Mouse (Mus musculus) midbrain, embryonic 15.5 days (tissue): ENCODE measurements around the gene Pid1. TPM values are rescaled to one million over a fixed set of nuclear protein-coding genes. Genes with fewer than 3 reads are reported as not detected.

ENCODE experiments used
- ATAC-seq: fragments of 200-750 bp; cut with Nextera tagmentation; replicated peaks from 2 replicates; pipeline ENCODE4 v1.8.0; 2017; ENCODE audit warnings: moderate TSS enrichment
- H3K27ac ChIP-seq: fragments of 300-500 bp; sonication (generic); 2 replicates; pipeline ENCODE4 v1.5.1; 2015; ENCODE audit warnings: mild to moderate bottlenecking, inconsistent platforms
- H3K27me3 ChIP-seq: fragments of 300-500 bp; sonication (generic); replicated peaks from 2 replicates; pipeline ENCODE4 v1.6.1; 2015; ENCODE audit warnings: inconsistent platforms
- H3K36me3 ChIP-seq: fragments of 300-500 bp; sonication (generic); replicated peaks from 2 replicates; pipeline ENCODE4 v1.6.1; 2015; ENCODE audit warnings: inconsistent platforms
- H3K4me1 ChIP-seq: fragments of 300-500 bp; sonication (generic); 2 replicates; pipeline ENCODE4 v1.6.1; 2015; ENCODE audit warnings: inconsistent platforms
- H3K4me2 ChIP-seq: fragments of 300-500 bp; sonication (generic); 2 replicates; pipeline ENCODE4 v1.6.1; 2015; ENCODE audit warnings: inconsistent platforms, mild to moderate bottlenecking, moderate library complexity
- H3K4me3 ChIP-seq: fragments of 300-500 bp; sonication (generic); 2 replicates; pipeline ENCODE4 v1.5.1; 2015; ENCODE audit warnings: mild to moderate bottlenecking, inconsistent platforms
- H3K9ac ChIP-seq: fragments of 300-500 bp; sonication (generic); 2 replicates; pipeline ENCODE4 v1.6.1; 2015; ENCODE audit warnings: mild to moderate bottlenecking, inconsistent platforms
- H3K9me3 ChIP-seq: fragments of 300-500 bp; sonication (generic); 2 replicates; pipeline ENCODE4 v1.6.1; 2016; ENCODE audit warnings: inconsistent platforms
- WGBS: fragments of 180-500 bp; shearing (Covaris S2); methylation state at CpG from one replicate; pipeline ENCODE4 v1.1.7; 2015; ENCODE audit warnings: mixed read lengths; 5-methylcytosine and 5-hydroxymethylcytosine counted together
- polyA plus RNA-seq: library from polyadenylated mRNA; unstranded; fragments of >200 nt; fragmentation: Nextera tagmentation; extraction: Ambion mirVana; gene quantifications from 2 replicates; pipeline ENCODE4 v1.2.1, GENCODE M21; 2015

Gene Pid1
- 83.5 and 88.1 TPM in 2 replicates for polyA plus RNA-seq

GRCm38 (mm10) chr1:84363967-84364366, at the start of gene Pid1:
Pid1 (minus strand) TSS chr1:84364180.
- Histone ChIP-seq H3K4me1 (peaks cover 6% of the 10 kb centered on the region), H3K27ac (no peak within 1 kb of the TSS), H3K36me3 (no peaks in the 10 kb centered on the region), H3K4me3 (no peak within 1 kb of the TSS), H3K9ac (no peak within 1 kb of the TSS), H3K4me2 (no peak within 1 kb of the TSS), H3K9me3 (no peaks in the 10 kb centered on the region), H3K27me3 (no peaks in the 10 kb centered on the region)
- 89% methylated on average over 8 of the region's 8 CpGs for WGBS
- no peak for ATAC-seq

DNA sequence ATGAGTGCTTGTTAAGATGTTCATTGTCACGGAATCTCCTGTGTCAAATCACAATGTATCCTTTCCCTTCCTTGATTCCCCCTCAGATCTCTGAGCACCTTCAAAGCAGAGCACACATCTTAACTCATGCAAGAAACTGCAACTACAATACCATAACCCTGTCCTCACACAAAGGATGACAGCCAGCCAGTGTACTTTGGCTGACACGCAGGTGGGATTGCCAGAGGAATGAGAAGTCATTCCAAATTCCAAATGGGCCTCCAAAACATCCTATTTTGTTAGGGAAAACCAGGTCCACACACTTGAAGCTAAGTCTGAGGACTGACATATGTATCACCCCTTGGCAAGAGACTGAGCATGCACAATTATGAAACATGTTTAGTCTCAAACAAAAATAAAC, 45.5 kb upstream of the Pid1 start:
- Histone ChIP-seq H3K9me3 (no peaks in the 10 kb centered on the region), H3K9ac (no peak overlapping the region), H3K36me3 (no peaks in the 10 kb centered on the region), H3K27me3 (no peaks in the 10 kb centered on the region), H3K4me1 (no peaks in the 10 kb centered on the region), H3K4me3 (no peak overlapping the region), H3K27ac (no peak overlapping the region), H3K4me2 (no peak overlapping the region)
- no peak for ATAC-seq
- 75% methylated on average over 2 of the region's 2 CpGs for WGBS

- ATAC-seq, result no peak
- 65% methylated on average over 2 of the region's 2 CpGs for WGBS
Observed at GRCm38 (mm10) chr1:84408873-84409272, 44.9 kb upstream of the Pid1 start.

DNA sequence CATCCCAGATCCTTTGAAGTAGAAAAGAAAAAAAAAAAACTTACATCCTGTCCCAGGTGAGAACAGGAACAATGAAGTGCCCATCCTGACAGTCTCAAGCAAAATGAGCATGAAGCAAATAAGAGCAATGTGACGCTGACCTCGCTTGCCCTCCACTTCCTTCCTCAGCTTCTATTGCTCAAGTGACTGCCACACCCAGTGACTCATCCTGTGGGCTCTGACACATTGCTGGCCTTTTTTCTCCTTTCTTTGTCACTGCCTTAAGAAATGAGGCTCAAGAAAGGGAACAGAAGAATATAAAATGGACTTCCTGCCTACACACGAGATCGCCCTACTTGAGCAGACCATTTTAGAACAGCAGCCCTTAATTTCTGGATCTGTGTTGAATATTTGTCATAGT, 42.9 kb upstream of the Pid1 start:
- 83% methylated on average over 4 of the region's 4 CpGs for WGBS

More at GRCm38 (mm10) chr1:84408873-84409272, 44.9 kb upstream of the Pid1 start:
- Histone ChIP-seq H3K9me3 (no peaks in the 10 kb centered on the region), H3K27me3 (no peaks in the 10 kb centered on the region), H3K4me1 (no peaks in the 10 kb centered on the region), H3K4me2 (no peak overlapping the region), H3K27ac (no peak overlapping the region), H3K4me3 (no peak overlapping the region), H3K36me3 (no peaks in the 10 kb centered on the region), H3K9ac (no peak overlapping the region)

DNA sequence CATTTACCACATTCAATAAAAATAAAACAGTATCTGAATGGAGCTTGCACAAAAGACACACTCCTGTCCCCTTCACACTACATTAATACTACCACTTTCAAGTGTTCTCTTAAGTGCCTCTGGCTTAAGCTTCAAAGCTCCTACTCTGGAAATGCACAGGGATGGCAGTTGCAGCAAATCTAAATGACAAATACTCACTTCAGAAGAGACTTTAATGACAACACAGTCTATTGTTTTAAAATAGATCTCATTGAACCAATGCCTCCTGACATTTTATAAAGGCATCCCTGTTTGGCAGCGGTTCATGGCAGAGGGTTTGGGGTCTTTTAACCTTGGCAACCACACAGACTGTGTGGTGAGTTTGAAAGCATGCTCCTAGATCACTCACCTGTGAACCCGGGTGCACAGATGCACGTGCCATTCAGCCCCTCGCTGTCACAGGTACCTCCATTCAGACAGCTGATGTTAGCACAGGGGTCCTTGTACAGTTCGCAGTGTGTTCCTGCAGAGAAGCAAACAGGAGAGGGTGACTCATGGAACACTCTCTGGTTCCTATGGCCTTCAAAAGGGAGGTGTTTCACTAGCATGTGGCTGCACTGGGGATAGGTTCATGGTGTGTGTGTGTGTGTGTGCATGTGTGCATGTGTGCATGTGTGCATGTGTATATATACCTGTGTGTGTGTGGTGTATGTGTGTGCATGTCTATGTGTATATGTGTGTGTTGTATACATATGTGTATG, 41.7 kb upstream of the Pid1 start:
- no peaks in the 10 kb centered on the region for H3K27me3 ChIP-seq
- ATAC-seq, result peak; percentile 51; the same call in 1 of the 2 replicates
- no peak overlapping the region for H3K27ac ChIP-seq
- 77% methylated on average over 5 of the region's 5 CpGs for whole genome bisulfite sequencing
- no peak overlapping the region for H3K9ac ChIP-seq
- no peaks in the 10 kb centered on the region for H3K4me1 ChIP-seq
- no peak overlapping the region for H3K4me3 ChIP-seq
- no peak overlapping the region for H3K4me2 ChIP-seq
- no peaks in the 10 kb centered on the region for H3K36me3 ChIP-seq
- no peaks in the 10 kb centered on the region for H3K9me3 ChIP-seq

More for the DNA sequence above, 42.9 kb upstream of the Pid1 start:
- no peak overlapping the region for H3K4me3 ChIP-seq
- H3K36me3 ChIP-seq, result no peaks in the 10 kb centered on the region
- no peak for ATAC-seq
- no peaks in the 10 kb centered on the region for H3K4me1 ChIP-seq
- H3K9ac ChIP-seq, result no peak overlapping the region
- H3K9me3 ChIP-seq, result no peaks in the 10 kb centered on the region
- no peak overlapping the region for H3K27ac ChIP-seq
- H3K4me2 ChIP-seq, result no peak overlapping the region
- H3K27me3 ChIP-seq, result no peaks in the 10 kb centered on the region

DNA sequence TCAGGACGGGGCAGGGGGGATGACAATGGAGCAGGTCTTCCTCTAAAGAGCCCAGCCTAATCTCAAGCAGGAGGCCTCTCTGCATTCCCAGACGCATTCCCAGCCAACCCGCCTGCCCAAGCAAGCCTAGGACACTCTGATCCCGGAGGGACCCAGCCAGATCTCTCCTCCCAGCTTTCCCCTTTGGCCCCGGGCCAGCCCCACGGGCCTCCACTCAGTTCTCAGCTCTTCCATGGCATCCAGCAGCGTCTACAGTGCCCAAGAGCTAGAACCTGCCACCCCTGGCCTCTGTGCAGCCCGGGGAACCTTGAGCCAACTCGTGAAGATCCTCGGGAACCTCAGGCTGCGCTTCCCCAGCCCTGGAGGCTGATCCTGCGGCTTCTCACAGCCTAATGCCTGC, 40.9 kb upstream of the Pid1 start:
- Histone ChIP-seq H3K36me3 (no peaks in the 10 kb centered on the region), H3K9me3 (no peaks in the 10 kb centered on the region), H3K4me3 (no peak overlapping the region), H3K27me3 (no peaks in the 10 kb centered on the region), H3K4me1 (no peaks in the 10 kb centered on the region), H3K4me2 (no peak overlapping the region), H3K9ac (no peak overlapping the region), H3K27ac (no peak overlapping the region)
- peak; percentile 29; the same call in 1 of the 2 replicates for ATAC-seq
- 46% methylated on average over 12 of the region's 12 CpGs for WGBS

DNA sequence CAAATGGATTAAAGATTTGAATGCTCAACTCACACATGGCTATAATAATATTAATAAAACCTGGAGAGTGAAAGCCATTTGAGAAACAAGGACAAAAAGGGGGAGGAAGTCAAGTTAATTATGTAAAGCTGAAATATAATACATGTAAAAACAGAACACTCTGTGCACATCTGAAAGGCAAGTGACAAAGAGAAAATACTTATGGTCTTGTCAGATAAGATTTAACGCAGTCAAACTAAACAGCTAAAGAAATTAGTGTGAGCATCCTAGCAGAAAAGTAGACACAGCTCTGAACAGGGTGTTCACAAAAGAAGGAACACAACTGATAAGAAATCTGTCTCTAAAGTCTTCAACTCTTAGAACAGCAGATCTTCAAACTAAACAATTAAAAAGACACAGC, 38.2 kb upstream of the Pid1 start:
- H3K9ac ChIP-seq, result no peak overlapping the region
- ATAC-seq, result no peak
- H3K27ac ChIP-seq, result no peak overlapping the region
- H3K4me3 ChIP-seq, result no peak overlapping the region
- no peak overlapping the region for H3K4me2 ChIP-seq
- no peaks in the 10 kb centered on the region for H3K9me3 ChIP-seq
- no peaks in the 10 kb centered on the region for H3K36me3 ChIP-seq
- H3K4me1 ChIP-seq, result no peaks in the 10 kb centered on the region
- 70% methylated on average over 1 of the region's 1 CpGs for WGBS
- H3K27me3 ChIP-seq, result no peaks in the 10 kb centered on the region

GRCm38 (mm10) chr1:84399671-84400070, 35.7 kb upstream of the Pid1 start:
- WGBS, result 85% methylated on average over 3 of the region's 3 CpGs
- H3K36me3 ChIP-seq, result no peaks in the 10 kb centered on the region
- no peak overlapping the region for H3K4me2 ChIP-seq
- H3K4me3 ChIP-seq, result no peak overlapping the region
- no peak for ATAC-seq
- no peak overlapping the region for H3K9ac ChIP-seq
- H3K27ac ChIP-seq, result no peak overlapping the region
- no peaks in the 10 kb centered on the region for H3K9me3 ChIP-seq
- H3K4me1 ChIP-seq, result no peaks in the 10 kb centered on the region
- H3K27me3 ChIP-seq, result no peaks in the 10 kb centered on the region

- Histone ChIP-seq H3K27ac (no peak overlapping the region), H3K27me3 (no peaks in the 10 kb centered on the region), H3K9me3 (no peaks in the 10 kb centered on the region), H3K4me2 (no peak overlapping the region), H3K36me3 (no peaks in the 10 kb centered on the region), H3K9ac (no peak overlapping the region), H3K4me3 (no peak overlapping the region), H3K4me1 (no peaks in the 10 kb centered on the region)
- WGBS, result 90% methylated on average over 4 of the region's 4 CpGs
- no peak for ATAC-seq
Observed at GRCm38 (mm10) chr1:84399118-84399517, 35.1 kb upstream of the Pid1 start.

- ATAC-seq, result no peak
- no peak overlapping the region for H3K4me2 ChIP-seq
- H3K9me3 ChIP-seq, result no peaks in the 10 kb centered on the region
- no peaks in the 10 kb centered on the region for H3K27me3 ChIP-seq
- 81% methylated on average over 3 of the region's 3 CpGs for whole genome bisulfite sequencing
- H3K36me3 ChIP-seq, result no peaks in the 10 kb centered on the region
- no peaks in the 10 kb centered on the region for H3K4me1 ChIP-seq
- H3K9ac ChIP-seq, result no peak overlapping the region
- no peak overlapping the region for H3K4me3 ChIP-seq
- H3K27ac ChIP-seq, result no peak overlapping the region
Observed at GRCm38 (mm10) chr1:84396787-84397186, 32.8 kb upstream of the Pid1 start.

DNA sequence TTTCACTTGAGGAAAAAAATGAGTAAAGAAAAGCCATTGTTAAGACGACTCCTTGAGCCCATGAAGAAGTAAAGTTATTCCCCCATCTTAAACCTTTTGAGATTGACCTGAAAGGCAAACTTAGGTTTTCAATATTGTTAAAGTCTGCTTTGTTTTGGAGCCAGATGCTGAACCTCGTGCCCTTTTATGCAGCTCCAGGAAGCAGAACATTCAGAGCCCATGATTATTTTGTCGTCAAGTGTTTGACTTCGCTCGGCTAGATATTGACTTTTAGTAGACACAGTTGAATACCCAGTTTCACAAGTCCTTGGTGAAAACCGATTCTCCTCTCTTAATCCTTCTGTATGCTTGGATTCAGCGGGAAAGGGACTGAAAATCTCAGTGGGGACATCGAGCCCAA, 31.9 kb upstream of the Pid1 start:
- ATAC-seq, result no peak

DNA sequence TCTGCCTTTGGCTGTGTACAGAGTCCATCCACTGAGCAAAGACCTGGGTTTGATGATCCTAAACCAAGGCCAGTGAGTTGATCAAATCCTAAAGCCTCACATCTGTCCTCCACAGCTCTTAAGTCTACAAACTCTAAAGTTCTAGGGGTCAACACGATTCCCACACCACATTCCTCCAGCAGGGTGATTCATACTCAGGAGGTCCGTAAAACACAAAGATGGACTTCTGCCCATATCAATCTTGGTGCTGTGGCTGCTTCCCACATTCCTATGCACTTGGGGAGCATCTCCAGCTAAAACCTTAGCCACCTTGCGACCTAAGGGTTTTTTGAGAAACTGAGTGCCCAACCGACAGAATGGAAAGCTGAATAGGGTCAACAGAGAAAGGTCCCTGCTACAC, 27.0 kb upstream of the Pid1 start:
- no peaks in the 10 kb centered on the region for H3K9me3 ChIP-seq
- 0 out of 2 replicates have a peak, but pooled peaks cover 4% of the 10 kb centered on the region for H3K4me1 ChIP-seq
- no peak overlapping the region for H3K4me3 ChIP-seq
- no peak overlapping the region for H3K27ac ChIP-seq
- H3K4me2 ChIP-seq, result no peak overlapping the region
- H3K27me3 ChIP-seq, result no peaks in the 10 kb centered on the region
- H3K36me3 ChIP-seq, result no peaks in the 10 kb centered on the region
- ATAC-seq, result no peak
- 93% methylated on average over 4 of the region's 4 CpGs for WGBS
- H3K9ac ChIP-seq, result no peak overlapping the region

More for the DNA sequence above, 31.9 kb upstream of the Pid1 start:
- Histone ChIP-seq H3K27ac (no peak overlapping the region), H3K36me3 (no peaks in the 10 kb centered on the region), H3K9me3 (no peaks in the 10 kb centered on the region), H3K27me3 (no peaks in the 10 kb centered on the region), H3K4me2 (no peak overlapping the region), H3K4me3 (no peak overlapping the region), H3K9ac (no peak overlapping the region), H3K4me1 (no peaks in the 10 kb centered on the region)
- WGBS, result 57% methylated on average over 8 of the region's 8 CpGs

DNA sequence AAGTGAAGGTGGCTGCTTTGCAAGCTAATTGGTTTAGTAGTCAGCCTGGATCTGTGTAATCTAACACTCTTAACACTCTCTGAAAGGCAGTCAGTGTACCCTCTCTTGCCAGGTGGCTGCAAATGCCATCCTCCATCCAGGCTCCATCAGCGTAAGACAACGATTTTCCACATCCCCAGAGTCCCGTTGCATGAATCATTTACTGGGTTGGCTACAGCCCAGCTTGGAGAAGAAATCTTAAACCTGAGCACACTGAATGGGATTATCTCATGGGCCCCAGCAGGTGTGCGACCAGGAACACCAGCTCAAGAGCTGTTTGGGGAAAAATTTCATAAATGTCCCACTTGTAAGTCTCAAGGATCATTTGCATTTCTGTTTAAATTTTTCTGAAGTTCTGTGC, 23.6 kb upstream of the Pid1 start:
- H3K27ac ChIP-seq, result 0 out of 2 replicates have a peak overlapping the region, but pooled peaks have one; percentile 6
- ATAC-seq, result no peak

More for the DNA sequence above, 23.6 kb upstream of the Pid1 start:
- H3K36me3 ChIP-seq, result peaks cover 6% of the 10 kb centered on the region; the same call in 1 of the 2 replicates
- H3K27me3 ChIP-seq, result no peaks in the 10 kb centered on the region
- H3K9me3 ChIP-seq, result no peaks in the 10 kb centered on the region
- H3K4me3 ChIP-seq, result no peak overlapping the region
- no peak overlapping the region for H3K4me2 ChIP-seq
- 49% methylated on average over 4 of the region's 4 CpGs for WGBS
- no peak overlapping the region for H3K9ac ChIP-seq
- H3K4me1 ChIP-seq, result 0 out of 2 replicates have a peak, but pooled peaks cover 4% of the 10 kb centered on the region
